Mouse (Mus musculus): Measurements from ENCODE around the gene Fbxw18.

- peak; percentile 31; the same call in 1 of the 2 replicates for TF ChIP-seq CTCF (IDR thresholded peaks at IDR 0.05; ENCODE audit: extremely low read depth, insufficient read depth, low read length)
- TF ChIP-seq POLR2A (IDR thresholded peaks at IDR 0.05; ENCODE audit: extremely low read depth, insufficient read depth, low read length): no peak
Measured at GRCm38 (mm10) chr9:109685299-109685698, 17.2 kb downstream of the Fbxw18 start.
